Mouse (Mus musculus) hindbrain, embryonic 12.5 days (tissue): ENCODE data around the gene Ptpn13. TPM values are rescaled to one million over a fixed set of nuclear protein-coding genes. Genes with fewer than 3 reads are reported as not detected.

Experiments
- ATAC-seq: fragments of 200-750 bp; cut with Nextera tagmentation; 2 replicates; pipeline ENCODE4 v1.8.0; 2017; ENCODE audit warnings: moderate TSS enrichment; ENCODE audit not compliant: low FRiP score
- H3K27ac ChIP-seq: fragments of 300-500 bp; sonication (generic); 2 replicates; pipeline ENCODE4 v1.5.1; 2016; ENCODE audit warnings: mild to moderate bottlenecking
- H3K27me3 ChIP-seq: fragments of 300-500 bp; sonication (generic); 2 replicates; pipeline ENCODE4 v1.6.1; 2016; ENCODE audit warnings: mild to moderate bottlenecking
- H3K36me3 ChIP-seq: fragments of 300-500 bp; sonication (generic); 2 replicates; pipeline ENCODE4 v1.6.1; 2016; ENCODE audit warnings: mild to moderate bottlenecking
- H3K4me1 ChIP-seq: fragments of 300-500 bp; sonication (generic); 2 replicates; pipeline ENCODE4 v1.6.1; 2016
- H3K4me2 ChIP-seq: fragments of 300-500 bp; sonication (generic); replicated peaks from 2 replicates; pipeline ENCODE4 v1.6.1; 2016; ENCODE audit warnings: mild to moderate bottlenecking
- H3K4me3 ChIP-seq: fragments of 300-500 bp; sonication (generic); 2 replicates; pipeline ENCODE4 v1.5.1; 2016; ENCODE audit warnings: mild to moderate bottlenecking
- H3K9ac ChIP-seq: fragments of 300-500 bp; sonication (generic); 2 replicates; pipeline ENCODE4 v1.6.1; 2016; ENCODE audit warnings: mild to moderate bottlenecking, moderate library complexity
- H3K9me3 ChIP-seq: fragments of 300-500 bp; sonication (generic); replicated peaks from 2 replicates; pipeline ENCODE4 v1.6.1; 2016; ENCODE audit warnings: mild to moderate bottlenecking
- whole genome bisulfite sequencing: fragments of 180-500 bp; shearing (Covaris S2); methylation state at CpG from one replicate; pipeline ENCODE4 v1.1.7; 2016; 5-methylcytosine and 5-hydroxymethylcytosine counted together
- polyA plus RNA-seq: library from polyadenylated mRNA; unstranded; fragments of >200 nt; fragmentation: Nextera tagmentation; extraction: Ambion mirVana; gene quantifications from 2 replicates; pipeline ENCODE4 v1.2.1, GENCODE M21; 2016

The Ptpn13 gene
- polyA plus RNA-seq, 1 experiment from 2014 or later: 19.3 TPM

DNA sequence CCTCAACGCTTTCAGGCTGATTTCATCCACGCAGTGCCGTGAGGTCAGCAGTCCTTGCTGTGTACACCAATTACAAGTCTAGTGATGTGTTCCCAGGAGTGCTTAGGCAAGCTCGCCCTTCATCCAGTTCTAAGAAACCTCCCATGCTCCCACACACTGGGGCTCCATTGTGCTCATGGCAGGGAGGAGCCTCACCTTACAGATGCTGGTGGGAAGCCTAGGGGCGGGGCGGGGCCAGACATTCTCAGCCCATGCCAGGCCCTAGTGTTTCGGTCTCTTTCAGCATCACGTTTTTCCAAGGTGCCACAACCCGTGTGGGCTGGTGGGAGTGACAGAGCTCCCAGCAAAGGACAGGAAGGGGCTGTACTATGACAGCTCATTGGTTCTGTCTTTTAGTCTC lies 192.2 kb downstream of the Ptpn13 start:
- H3K27me3 ChIP-seq: no peaks in the 10 kb centered on the region
- no peak overlapping the region for H3K4me2 ChIP-seq
- no peak for ATAC-seq
- H3K36me3 ChIP-seq: no peaks in the 10 kb centered on the region
- WGBS: 58% methylated on average over 9 of the region's 9 CpGs
- no peaks in the 10 kb centered on the region for H3K4me1 ChIP-seq
- H3K27ac ChIP-seq: no peak overlapping the region
- no peaks in the 10 kb centered on the region for H3K9me3 ChIP-seq
- H3K9ac ChIP-seq: no peak overlapping the region
- no peak overlapping the region for H3K4me3 ChIP-seq

- no peak overlapping the region for H3K4me3 ChIP-seq
- ATAC-seq: no peak
- no peaks in the 10 kb centered on the region for H3K4me1 ChIP-seq
- H3K9ac ChIP-seq: no peak overlapping the region
- no peak overlapping the region for H3K4me2 ChIP-seq
- H3K9me3 ChIP-seq: no peaks in the 10 kb centered on the region
- no peaks in the 10 kb centered on the region for H3K27me3 ChIP-seq
- WGBS: 83% methylated on average over 12 of the region's 12 CpGs
- no peak overlapping the region for H3K27ac ChIP-seq
- H3K36me3 ChIP-seq: no peaks in the 10 kb centered on the region
Observed at GRCm38 (mm10) chr5:103620301-103620973, 195.4 kb downstream of the Ptpn13 start.

DNA sequence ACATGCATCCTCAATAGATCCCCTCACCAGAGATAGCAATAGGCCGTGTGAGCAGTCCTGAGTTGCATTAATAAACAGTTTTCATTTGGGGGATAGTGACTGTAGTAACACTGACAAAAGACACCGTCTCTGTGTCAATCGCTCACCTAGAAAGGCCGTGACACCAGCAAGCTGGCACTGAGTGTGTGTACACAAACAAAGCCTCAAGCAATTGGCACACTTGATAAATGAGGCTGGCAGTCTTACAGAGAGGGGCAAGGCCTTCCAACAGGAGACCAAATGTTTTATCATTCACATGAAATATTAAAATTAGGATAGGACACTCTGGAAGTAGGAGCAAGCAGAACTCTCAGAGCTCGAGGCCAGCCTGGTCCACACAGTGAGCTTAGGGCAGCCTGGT lies 197.3 kb downstream of the Ptpn13 start:
- Histone ChIP-seq H3K9me3 (no peaks in the 10 kb centered on the region), H3K27ac (no peak overlapping the region), H3K4me3 (no peak overlapping the region), H3K36me3 (no peaks in the 10 kb centered on the region), H3K4me1 (no peaks in the 10 kb centered on the region), H3K4me2 (no peak overlapping the region), H3K27me3 (no peaks in the 10 kb centered on the region), H3K9ac (no peak overlapping the region)
- WGBS: 80% methylated on average over 5 of the region's 5 CpGs
- no peak for ATAC-seq

DNA sequence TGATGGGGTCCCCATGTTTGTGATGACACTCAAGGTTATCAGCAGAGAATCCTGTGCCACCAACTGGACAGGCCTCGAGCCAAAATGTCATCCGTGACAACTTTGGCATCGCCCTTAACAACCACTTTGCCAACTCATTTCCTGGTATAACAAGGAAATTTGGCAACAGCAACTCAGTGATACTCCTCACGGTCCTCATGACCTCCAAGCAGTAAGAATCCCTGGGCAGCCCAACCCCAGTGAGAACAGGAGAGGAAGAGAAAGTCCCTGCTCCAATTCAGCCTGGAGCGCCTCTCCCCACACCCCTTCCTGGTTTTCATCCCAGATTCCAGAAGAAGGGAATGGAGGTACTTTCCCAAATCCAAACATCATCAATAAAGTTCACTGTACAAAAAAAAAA lies 199.8 kb downstream of the Ptpn13 start:
- 96% methylated on average over 5 of the region's 5 CpGs for WGBS
- H3K27me3 ChIP-seq: no peaks in the 10 kb centered on the region
- H3K36me3 ChIP-seq: no peaks in the 10 kb centered on the region
- H3K9ac ChIP-seq: no peak overlapping the region
- H3K27ac ChIP-seq: no peak overlapping the region
- H3K4me2 ChIP-seq: no peak overlapping the region
- H3K9me3 ChIP-seq: no peaks in the 10 kb centered on the region
- ATAC-seq: no peak
- H3K4me3 ChIP-seq: no peak overlapping the region
- H3K4me1 ChIP-seq: 0 out of 2 replicates have a peak, but pooled peaks cover 5% of the 10 kb centered on the region

- Histone ChIP-seq H3K9me3 (no peaks in the 10 kb centered on the region), H3K4me3 (no peak overlapping the region), H3K36me3 (no peaks in the 10 kb centered on the region), H3K4me1 (0 out of 2 replicates have a peak, but pooled peaks cover 5% of the 10 kb centered on the region), H3K4me2 (no peak overlapping the region), H3K27ac (no peak overlapping the region), H3K27me3 (no peaks in the 10 kb centered on the region), H3K9ac (no peak overlapping the region)
- no peak for ATAC-seq
- WGBS: 88% methylated on average over 6 of the region's 6 CpGs
Observed at GRCm38 (mm10) chr5:103628499-103628898, 203.5 kb downstream of the Ptpn13 start.

DNA sequence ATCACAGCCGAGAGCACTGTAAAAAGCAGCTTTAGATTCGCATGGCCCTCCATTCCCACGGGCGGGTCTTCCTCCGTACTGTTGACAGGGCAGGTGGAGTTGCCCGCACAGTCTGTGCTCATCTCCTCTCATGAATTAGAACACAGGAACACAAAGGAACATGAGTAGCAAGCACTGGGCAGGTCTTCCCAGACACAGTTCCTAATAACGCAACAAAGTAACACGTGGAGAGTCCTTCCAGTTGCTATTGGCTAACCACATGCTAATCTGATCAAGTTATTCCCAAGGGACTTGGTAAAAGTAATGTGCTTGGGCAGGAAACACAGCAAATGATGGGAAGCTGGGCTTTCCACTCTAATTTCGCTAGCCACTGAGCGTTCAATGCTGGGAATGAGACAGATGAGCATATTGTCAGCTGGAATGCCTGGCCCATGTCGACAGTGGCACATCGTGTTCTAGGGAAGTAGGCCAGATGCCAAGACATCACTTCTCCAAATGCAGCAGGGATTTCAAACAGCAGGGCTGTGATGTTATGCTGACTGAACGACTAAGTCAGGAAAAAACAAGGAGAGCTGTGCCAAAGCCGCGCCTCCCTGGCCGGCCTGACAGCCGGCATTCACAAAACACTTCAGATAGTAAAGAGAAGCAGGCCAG lies 204.2 kb downstream of the Ptpn13 start, which contains the start of gene Slc10a6:
Gene Slc10a6 (minus strand): TSS at position 293 of the 654 bp plus-strand sequence.
- no peaks in the 10 kb centered on the region for H3K27me3 ChIP-seq
- 70% methylated on average over 17 of the region's 17 CpGs for WGBS

DNA sequence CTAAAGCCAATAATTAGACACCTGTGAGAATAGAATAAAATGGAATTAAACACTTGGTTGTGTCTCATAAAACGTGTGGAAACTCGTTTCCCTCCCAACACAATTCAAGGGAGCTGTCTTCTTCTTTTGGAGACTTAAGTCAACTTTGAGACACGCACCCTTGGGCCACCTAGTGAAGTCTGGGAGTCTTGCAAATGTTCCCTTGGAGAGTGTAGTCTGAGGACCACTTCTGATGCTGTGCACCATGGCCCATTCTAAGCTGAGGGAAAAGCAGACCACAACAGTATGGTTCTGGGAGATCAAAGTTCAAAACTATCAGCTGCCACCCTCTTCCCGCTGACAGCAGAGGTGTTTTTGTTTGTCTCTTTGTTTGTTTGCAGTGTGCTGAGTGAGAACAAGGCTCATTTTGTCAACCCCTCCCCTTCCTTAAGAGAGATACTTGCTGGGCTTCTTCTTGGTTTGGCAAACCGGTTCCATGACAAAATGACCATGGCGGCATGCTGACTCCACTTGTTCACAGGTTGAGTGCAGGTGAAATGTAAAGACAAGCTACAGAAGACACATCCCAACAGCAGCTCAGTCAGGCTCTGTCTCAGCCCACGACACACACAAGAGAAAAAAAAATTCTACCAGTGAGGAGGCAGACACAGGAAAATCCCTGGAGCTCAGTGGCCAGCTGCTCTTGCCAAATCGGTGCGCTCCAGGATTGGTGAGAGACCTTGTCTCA lies 205.0 kb downstream of the Ptpn13 start:
- H3K4me3 ChIP-seq: no peak overlapping the region
- no peak overlapping the region for H3K9ac ChIP-seq
- H3K27me3 ChIP-seq: no peaks in the 10 kb centered on the region
- H3K9me3 ChIP-seq: no peaks in the 10 kb centered on the region
- H3K4me2 ChIP-seq: no peak overlapping the region
- H3K36me3 ChIP-seq: no peaks in the 10 kb centered on the region
- H3K4me1 ChIP-seq: 0 out of 2 replicates have a peak, but pooled peaks cover 5% of the 10 kb centered on the region
- no peak overlapping the region for H3K27ac ChIP-seq
- ATAC-seq: no peak
- WGBS: 80% methylated on average over 9 of the region's 9 CpGs

More for the DNA sequence above, 204.2 kb downstream of the Ptpn13 start, which contains the start of gene Slc10a6:
- Histone ChIP-seq H3K27ac (no peak within 1 kb of the TSS), H3K36me3 (no peaks in the 10 kb centered on the region), H3K9me3 (no peaks in the 10 kb centered on the region), H3K4me1 (0 out of 2 replicates have a peak, but pooled peaks cover 5% of the 10 kb centered on the region), H3K9ac (no peak within 1 kb of the TSS), H3K4me3 (no peak within 1 kb of the TSS), H3K4me2 (no peak within 1 kb of the TSS)
- no peak for ATAC-seq

GRCm38 (mm10) chr5:103637162-103637561 lies 212.2 kb downstream of the Ptpn13 start:
- no peaks in the 10 kb centered on the region for H3K4me1 ChIP-seq
- no peak overlapping the region for H3K4me2 ChIP-seq
- H3K4me3 ChIP-seq: no peak overlapping the region
- H3K36me3 ChIP-seq: no peaks in the 10 kb centered on the region
- no peak overlapping the region for H3K27ac ChIP-seq
- ATAC-seq: no peak
- no peaks in the 10 kb centered on the region for H3K27me3 ChIP-seq
- H3K9ac ChIP-seq: no peak overlapping the region
- no peaks in the 10 kb centered on the region for H3K9me3 ChIP-seq
- 93% methylated on average over 2 of the region's 2 CpGs for WGBS

DNA sequence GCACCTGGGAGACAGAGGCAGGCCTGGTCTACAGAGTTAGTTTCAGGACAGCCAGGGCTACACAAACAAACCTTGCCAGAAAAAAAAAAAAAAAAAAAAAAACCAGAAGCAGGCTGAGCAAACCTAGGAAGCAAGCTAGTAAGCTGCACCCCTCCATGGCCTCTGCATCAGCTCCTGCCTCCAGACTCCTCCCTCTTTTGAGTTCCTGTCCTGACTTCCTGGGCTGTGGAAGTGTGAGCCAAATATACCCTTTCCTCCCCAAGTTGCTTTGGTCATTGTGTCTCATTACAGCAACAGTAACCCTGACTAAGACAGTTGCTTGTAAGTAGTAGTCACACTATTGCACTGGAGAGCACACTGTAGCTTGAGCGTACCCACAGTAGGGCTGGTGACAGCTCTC lies 219.2 kb downstream of the Ptpn13 start:
- 94% methylated on average over 1 of the region's 1 CpGs for WGBS
- no peak for ATAC-seq

DNA sequence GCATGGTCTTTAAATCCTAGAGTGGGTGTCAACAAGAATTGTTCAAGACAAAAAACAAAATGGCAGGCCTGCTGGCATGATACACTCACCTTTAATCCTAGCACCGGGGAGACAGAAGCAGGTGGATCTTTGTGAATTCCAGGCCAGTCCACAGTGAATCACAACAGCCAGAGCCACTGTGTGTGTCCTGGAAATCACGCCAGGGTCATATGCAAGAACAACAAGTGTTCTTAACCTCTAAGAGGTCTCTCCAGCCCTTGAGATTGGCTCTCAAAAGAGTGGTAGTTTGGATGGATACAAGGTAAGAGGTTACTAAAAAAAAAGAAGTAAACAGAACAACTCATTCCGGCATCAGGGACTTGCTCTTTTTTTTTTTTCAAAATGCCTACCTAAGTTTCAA lies 222.3 kb downstream of the Ptpn13 start:
- Histone ChIP-seq H3K4me3 (no peak overlapping the region), H3K36me3 (no peaks in the 10 kb centered on the region), H3K4me1 (0 out of 2 replicates have a peak, but pooled peaks cover 2% of the 10 kb centered on the region), H3K9me3 (no peaks in the 10 kb centered on the region), H3K27me3 (no peaks in the 10 kb centered on the region), H3K9ac (no peak overlapping the region), H3K27ac (no peak overlapping the region), H3K4me2 (no peak overlapping the region)
- 93% methylated on average over 3 of the region's 3 CpGs for WGBS
- ATAC-seq: no peak

More for the DNA sequence above, 219.2 kb downstream of the Ptpn13 start:
- Histone ChIP-seq H3K27ac (no peak overlapping the region), H3K27me3 (no peaks in the 10 kb centered on the region), H3K9me3 (no peaks in the 10 kb centered on the region), H3K4me3 (no peak overlapping the region), H3K36me3 (no peaks in the 10 kb centered on the region), H3K9ac (no peak overlapping the region), H3K4me2 (no peak overlapping the region), H3K4me1 (0 out of 2 replicates have a peak, but pooled peaks cover 2% of the 10 kb centered on the region)
